Mouse (Mus musculus): ENCODE measurements at regions not wholly inside any gene's neighbourhood (a gene's known extent, or its start where the extent isn't known, plus 50 kb on each side); places are given as distances from the start of the nearest gene placed in this dataset.

DNA sequence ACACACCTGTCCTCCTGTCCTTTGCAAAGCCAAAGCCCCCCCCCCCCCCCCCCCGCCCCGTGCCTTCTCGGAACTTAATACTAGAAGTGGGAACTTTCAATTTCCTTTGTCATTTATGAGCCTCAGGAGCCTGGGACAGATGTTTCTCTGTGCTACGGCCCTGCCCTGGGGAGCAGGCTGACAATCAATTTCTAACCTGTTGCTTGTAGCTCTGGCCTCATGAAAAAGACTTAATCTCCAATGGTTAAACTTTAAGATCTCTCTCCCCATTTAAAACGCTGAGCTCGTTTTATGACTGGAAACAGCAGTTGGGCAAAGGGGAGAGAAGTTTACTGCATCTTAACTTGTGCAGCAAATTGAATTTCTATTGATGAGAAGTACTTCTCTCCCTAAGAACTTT is 173.6 kb upstream of the Tas2r119 start:
- TF ChIP-seq CTCF (IDR thresholded peaks at IDR 0.05; ENCODE audit: extremely low read depth, insufficient read depth, insufficient read length, insufficient replicate concordance), result no peak
- TF ChIP-seq POLR2A (IDR thresholded peaks at IDR 0.05; ENCODE audit: low read depth, low read length), result no peak
